Mouse (Mus musculus) MEL (cell line): ENCODE measurements around the gene Ctu2. TPM values are rescaled to one million over a fixed set of nuclear protein-coding genes. Genes with fewer than 3 reads are reported as not detected.

Source experiments
- DNase-seq: peaks from one replicate; pipeline ENCODE4 v3.0.0; 2011; ENCODE audit warnings: low read depth, low spot score
- H3K27ac ChIP-seq: 2 replicates; pipeline ENCODE4 v1.5.1; 2012; ENCODE audit warnings: low read depth, mild to moderate bottlenecking, control low read depth, low read length, moderate library complexity; ENCODE audit not compliant: control insufficient read depth
- H3K27me3 ChIP-seq, 2 experiments: fragments of 150-350 bp in 1 of 2; sonication (generic) in 1 of 2; 2 replicates each; pipeline ENCODE4 v1.6.1; 2012; ENCODE audit warnings: low read length in 2 of 2, mild to moderate bottlenecking in 2 of 2, improper control_type of control experiment in 1 of 2, moderate library complexity in 1 of 2; ENCODE audit not compliant: insufficient read depth in 2 of 2, control insufficient read depth in 1 of 2
- H3K36me3 ChIP-seq, 2 experiments: 2 replicates each; pipeline ENCODE4 v1.6.1; 2012 to 2014; ENCODE audit warnings: low read length in 2 of 2, improper control_type of control experiment in 1 of 2, inconsistent platforms in 1 of 2, mild to moderate bottlenecking in 1 of 2; ENCODE audit not compliant: insufficient read depth in 2 of 2, control insufficient read depth in 1 of 2
- H3K4me1 ChIP-seq, 2 experiments: fragments of 150-350 bp in 1 of 2; sonication (generic) in 1 of 2; 2 replicates each; pipeline ENCODE4 v1.6.1; 2012; ENCODE audit warnings: low read length in 2 of 2, improper control_type of control experiment in 1 of 2, mild to moderate bottlenecking in 1 of 2; ENCODE audit not compliant: insufficient read depth in 2 of 2, control insufficient read depth in 1 of 2
- H3K4me3 ChIP-seq, 2 experiments: fragments of 150-350 bp in 1 of 2; sonication (generic) in 1 of 2; 2 replicates each; pipeline ENCODE4 v1.5.1; 2012; ENCODE audit warnings: low read depth in 2 of 2, low read length in 2 of 2, mild to moderate bottlenecking in 2 of 2, moderate library complexity in 2 of 2, control low read depth in 1 of 2, improper control_type of control experiment in 1 of 2; ENCODE audit not compliant: control insufficient read depth in 1 of 2, insufficient read depth in 1 of 2
- H3K79me2 ChIP-seq: 2 replicates; pipeline ENCODE4 v1.6.1; 2012; ENCODE audit warnings: mild to moderate bottlenecking, low read length, moderate library complexity; ENCODE audit not compliant: control insufficient read depth, poor library complexity, insufficient read depth
- H3K9ac ChIP-seq: 2 replicates; pipeline ENCODE4 v1.6.1; 2012; ENCODE audit warnings: low read depth, mild to moderate bottlenecking, control low read depth, low read length, moderate library complexity; ENCODE audit not compliant: control insufficient read depth, poor library complexity, severe bottlenecking
- H3K9me3 ChIP-seq: fragments of 150-350 bp; sonication (generic); replicated peaks from 2 replicates; pipeline ENCODE4 v1.6.1; 2012; ENCODE audit warnings: mild to moderate bottlenecking, low read length, improper control_type of control experiment, moderate library complexity; ENCODE audit not compliant: insufficient read depth
- CHD1 ChIP-seq: IDR thresholded peaks from 2 replicates; pipeline ENCODE4 v1.6.1; 2012; ENCODE audit warnings: low read depth, mild to moderate bottlenecking, inconsistent platforms, low read length, improper control_type of control experiment
- CHD2 ChIP-seq: IDR thresholded peaks from 2 replicates; pipeline ENCODE4 v1.6.1; 2011; ENCODE audit warnings: low read length, improper control_type of control experiment
- CTCF ChIP-seq, 3 experiments: IDR thresholded peaks in 2 of 3; conservative IDR thresholded peaks in 1 of 3; 2 replicates each; pipeline ENCODE4 v1.5.1; 2011 to 2012; ENCODE audit warnings: low read length in 3 of 3, low read depth in 2 of 3, mild to moderate bottlenecking in 2 of 3, improper control_type of control experiment in 1 of 3, inconsistent platforms in 1 of 3, mixed read lengths in 1 of 3, moderate library complexity in 1 of 3; ENCODE audit not compliant: control insufficient read depth in 1 of 3, insufficient read depth in 1 of 3, poor library complexity in 1 of 3, severe bottlenecking in 1 of 3
- ELF1 ChIP-seq: IDR thresholded peaks from 2 replicates; pipeline ENCODE4 v1.6.1; 2014; ENCODE audit warnings: low read depth, mild to moderate bottlenecking, inconsistent platforms, low read length, improper control_type of control experiment, moderate library complexity
- ETS1 ChIP-seq: IDR thresholded peaks from 2 replicates; pipeline ENCODE4 v1.6.1; 2012; ENCODE audit warnings: low read depth, mild to moderate bottlenecking, inconsistent platforms, low read length, improper control_type of control experiment, moderate library complexity
- GABPA ChIP-seq: IDR thresholded peaks from 2 replicates; pipeline ENCODE4 v1.6.1; 2012; ENCODE audit warnings: low read depth, mild to moderate bottlenecking, inconsistent platforms, low read length, improper control_type of control experiment, moderate library complexity
- GATA1 ChIP-seq: IDR thresholded peaks from 2 replicates; pipeline ENCODE4 v1.6.1; 2011; ENCODE audit warnings: low read depth, low read length, improper control_type of control experiment
- HCFC1 ChIP-seq: IDR thresholded peaks from 2 replicates; pipeline ENCODE4 v1.6.1; 2012; ENCODE audit warnings: low read depth, mild to moderate bottlenecking, inconsistent platforms, low read length, improper control_type of control experiment, moderate library complexity
- KAT2A ChIP-seq: conservative IDR thresholded peaks from 2 replicates; pipeline ENCODE4 v1.6.1; 2012; ENCODE audit warnings: low read depth, low read length, improper control_type of control experiment, inconsistent platforms
- MAFK ChIP-seq: IDR thresholded peaks from 2 replicates; pipeline ENCODE4 v1.6.1; 2011; ENCODE audit warnings: low read depth, mild to moderate bottlenecking, low read length, improper control_type of control experiment, borderline replicate concordance
- MAX ChIP-seq: IDR thresholded peaks from 2 replicates; pipeline ENCODE4 v1.6.1; 2011; ENCODE audit warnings: low read length, improper control_type of control experiment
- MAZ ChIP-seq: IDR thresholded peaks from 2 replicates; pipeline ENCODE4 v1.6.1; 2012; ENCODE audit warnings: low read depth, mild to moderate bottlenecking, inconsistent platforms, low read length, improper control_type of control experiment
- MXI1 ChIP-seq: IDR thresholded peaks from 2 replicates; pipeline ENCODE4 v1.6.1; 2011; ENCODE audit warnings: mild to moderate bottlenecking, low read depth, low read length, improper control_type of control experiment
- MYB ChIP-seq: IDR thresholded peaks from 2 replicates; pipeline ENCODE4 v1.6.1; 2011; ENCODE audit warnings: mild to moderate bottlenecking, low read depth, low read length, improper control_type of control experiment
- NELFE ChIP-seq: IDR thresholded peaks from 2 replicates; pipeline ENCODE4 v1.6.1; 2011; ENCODE audit warnings: low read depth, low read length, improper control_type of control experiment
- NRF1 ChIP-seq: IDR thresholded peaks from 2 replicates; pipeline ENCODE4 v1.6.1; 2014; ENCODE audit warnings: low read depth, mild to moderate bottlenecking, inconsistent platforms, low read length, improper control_type of control experiment, moderate library complexity; ENCODE audit not compliant: poor library complexity, insufficient read depth, severe bottlenecking
- POLR2A ChIP-seq, 2 experiments: IDR thresholded peaks; 2 replicates each; pipeline ENCODE4 v1.6.1; 2011 to 2012; ENCODE audit warnings: low read length in 2 of 2, mild to moderate bottlenecking in 2 of 2, control low read depth in 1 of 2, improper control_type of control experiment in 1 of 2, low read depth in 1 of 2, moderate library complexity in 1 of 2; ENCODE audit not compliant: control insufficient read depth in 1 of 2, insufficient read depth in 1 of 2, poor library complexity in 1 of 2
- POLR2AphosphoS2 ChIP-seq: IDR thresholded peaks from 2 replicates; pipeline ENCODE4 v1.6.1; 2011; ENCODE audit warnings: low read length, improper control_type of control experiment
- POLR2AphosphoS5 ChIP-seq: IDR thresholded peaks from 2 replicates; pipeline ENCODE4 v1.6.1; 2012; ENCODE audit warnings: low read depth, borderline replicate concordance, mild to moderate bottlenecking, inconsistent platforms, low read length, moderate library complexity, mixed read lengths
- RAD21 ChIP-seq: IDR thresholded peaks from 2 replicates; pipeline ENCODE4 v1.6.1; 2011; ENCODE audit warnings: mild to moderate bottlenecking, low read depth, low read length, improper control_type of control experiment
- SIN3A ChIP-seq: IDR thresholded peaks from 2 replicates; pipeline ENCODE4 v1.6.1; 2012; ENCODE audit warnings: low read length, improper control_type of control experiment, inconsistent platforms
- SMC3 ChIP-seq: IDR thresholded peaks from 2 replicates; pipeline ENCODE4 v1.6.1; 2011; ENCODE audit warnings: low read depth, low read length, improper control_type of control experiment
- TAL1 ChIP-seq: IDR thresholded peaks from 2 replicates; pipeline ENCODE4 v1.6.1; 2012; ENCODE audit warnings: mild to moderate bottlenecking, inconsistent platforms, low read length, moderate library complexity, mixed read lengths
- TCF12 ChIP-seq: IDR thresholded peaks from 2 replicates; pipeline ENCODE4 v1.6.1; 2014; ENCODE audit warnings: low read depth, mild to moderate bottlenecking, inconsistent platforms, low read length, improper control_type of control experiment, moderate library complexity
- UBTF ChIP-seq: IDR thresholded peaks from 2 replicates; pipeline ENCODE4 v1.6.1; 2012; ENCODE audit warnings: low read depth, mild to moderate bottlenecking, inconsistent platforms, low read length, improper control_type of control experiment, moderate library complexity, borderline replicate concordance; ENCODE audit not compliant: insufficient read depth
- USF2 ChIP-seq, 2 experiments: IDR thresholded peaks; 2 replicates each; pipeline ENCODE4 v1.6.1; 2011 to 2012; ENCODE audit warnings: improper control_type of control experiment in 2 of 2, low read length in 2 of 2, borderline replicate concordance in 1 of 2, inconsistent platforms in 1 of 2, low read depth in 1 of 2, mild to moderate bottlenecking in 1 of 2; ENCODE audit not compliant: insufficient read depth in 1 of 2
- ZKSCAN1 ChIP-seq: IDR thresholded peaks from 2 replicates; pipeline ENCODE4 v1.6.1; 2012; ENCODE audit warnings: low read depth, mild to moderate bottlenecking, inconsistent platforms, low read length, improper control_type of control experiment, moderate library complexity
- ZMIZ1 ChIP-seq: IDR thresholded peaks from 2 replicates; pipeline ENCODE4 v1.6.1; 2012; ENCODE audit warnings: low read depth, mild to moderate bottlenecking, inconsistent platforms, low read length, improper control_type of control experiment, moderate library complexity
- ZNF384 ChIP-seq: IDR thresholded peaks from 2 replicates; pipeline ENCODE4 v1.6.1; 2012; ENCODE audit warnings: low read depth, mild to moderate bottlenecking, inconsistent platforms, low read length, improper control_type of control experiment
- polyA plus RNA-seq, 2 experiments: library from polyadenylated mRNA; stranded (reverse) in 1 of 2; unstranded in 1 of 2; fragments of >175 nt in 1 of 2; fragments of >200 nt in 1 of 2; gene quantifications; 2 replicates each; pipeline versions ENCODE4 v1.2.1 to v1.2.4; 2012; ENCODE audit warnings: low replicate concordance in 2 of 2, low read depth in 1 of 2; ENCODE audit not compliant: insufficient read length in 2 of 2, insufficient read depth in 1 of 2, missing spikeins in 1 of 2
- total RNA-seq: library from RNA; depleted of rRNA; stranded (reverse); fragments of 300-350 nt; gene quantifications from 2 replicates; pipeline ENCODE4 v1.2.3, GENCODE M21; 2012

Gene Ctu2
- total and polyA plus RNA-seq, 3 experiments: 44.0 to 57.4 TPM; not detected in 1

- no peak overlapping the region for H3K27ac ChIP-seq
These were observed 48.6 kb downstream of the Ctu2 start for GRCm38 (mm10) chr8:122524506-122524905.

GRCm38 (mm10) chr8:122525004-122525403 lies 49.1 kb downstream of the Ctu2 start:
- H3K79me2 ChIP-seq: peaks cover 30% of the 10 kb centered on the region; the same call in 1 of the 2 replicates
- peaks cover 0 to 6% of the 10 kb centered on the region in 2 experiments; a peak in 2 of 4 replicates for H3K36me3 ChIP-seq
- no peak overlapping the region for H3K4me3 ChIP-seq
- no peak overlapping the region for H3K27ac ChIP-seq
- DNase-seq: no peak
- TF ChIP-seq ZMIZ1: no peak
- no peak for TF ChIP-seq CHD1
- no peak for TF ChIP-seq GATA1
- TF ChIP-seq UBTF: no peak
- no peak for TF ChIP-seq NRF1
- TF ChIP-seq ZKSCAN1: no peak
- no peak for TF ChIP-seq MXI1
- TF ChIP-seq MAX: no peak
- no peak for TF ChIP-seq POLR2AphosphoS5
- no peak for TF ChIP-seq ELF1
- no peak for TF ChIP-seq MAZ
- no peak for TF ChIP-seq POLR2A (IDR thresholded peaks at IDR 0.05; ENCODE audit: control insufficient read depth in 1 of 2, insufficient read depth in 1 of 2, low read depth in 1 of 2, low read length in 2 of 2, poor library complexity in 1 of 2)
- no peak for TF ChIP-seq NELFE
- TF ChIP-seq MYB: no peak
- TF ChIP-seq MAFK: no peak
- no peak for TF ChIP-seq SIN3A
- no peak for TF ChIP-seq POLR2AphosphoS2
- no peak for TF ChIP-seq HCFC1
- TF ChIP-seq TCF12: no peak
- no peaks in the 10 kb centered on the region for H3K9me3 ChIP-seq
- 0 out of 4 replicates have a peak, but pooled peaks cover 0 to 3% of the 10 kb centered on the region in 2 experiments for H3K4me1 ChIP-seq
- no peak overlapping the region for H3K9ac ChIP-seq
- H3K27me3 ChIP-seq: no peaks in the 10 kb centered on the region

More at GRCm38 (mm10) chr8:122524506-122524905, 48.6 kb downstream of the Ctu2 start:
- Histone ChIP-seq H3K9me3 (no peaks in the 10 kb centered on the region), H3K36me3 (peaks cover 0 to 6% of the 10 kb centered on the region in 2 experiments; a peak in 2 of 4 replicates), H3K27me3 (no peaks in the 10 kb centered on the region), H3K9ac (no peak overlapping the region), H3K79me2 (peaks cover 31% of the 10 kb centered on the region; the same call in 1 of the 2 replicates), H3K4me1 (0 out of 4 replicates have a peak, but pooled peaks cover 0 to 3% of the 10 kb centered on the region in 2 experiments), H3K4me3 (no peak overlapping the region)
- TF ChIP-seq CHD1: no peak
- no peak for TF ChIP-seq UBTF
- no peak for TF ChIP-seq KAT2A
- no peak for TF ChIP-seq CHD2
- no peak for TF ChIP-seq MXI1
- TF ChIP-seq ETS1: no peak
- TF ChIP-seq USF2 (IDR thresholded peaks at IDR 0.05; ENCODE audit: borderline replicate concordance in 1 of 2, insufficient read depth in 1 of 2, low read depth in 1 of 2, low read length in 2 of 2): no peak
- no peak for TF ChIP-seq POLR2AphosphoS5
- no peak for TF ChIP-seq POLR2A (IDR thresholded peaks at IDR 0.05; ENCODE audit: control insufficient read depth in 1 of 2, insufficient read depth in 1 of 2, low read depth in 1 of 2, low read length in 2 of 2, poor library complexity in 1 of 2)
- TF ChIP-seq CTCF (IDR thresholded peaks at IDR 0.05 in 2 of 3, conservative IDR thresholded peaks at IDR 0.05 in 1 of 3; ENCODE audit: control insufficient read depth in 1 of 3, insufficient read depth in 1 of 3, low read depth in 2 of 3, low read length in 3 of 3, poor library complexity in 1 of 3, severe bottlenecking in 1 of 3): no peak
- no peak for TF ChIP-seq GABPA
- no peak for TF ChIP-seq ZNF384
- TF ChIP-seq TAL1: no peak
- TF ChIP-seq MAFK: no peak
- TF ChIP-seq SIN3A: no peak
- TF ChIP-seq RAD21: no peak
- no peak for TF ChIP-seq SMC3
- no peak for DNase-seq
